Mouse (Mus musculus) lung, adult 2 months (tissue): Measurements from ENCODE around the gene Colca2. TPM values are rescaled to one million over a fixed set of nuclear protein-coding genes. Genes with fewer than 3 reads are reported as not detected.
A peak's percentile ranks its signal among the peaks of the same experiment; 100 is the strongest.

Source experiments
- DNase-seq: peaks from one replicate; pipeline ENCODE4 v3.0.0; 2022
- H3K4me1 ChIP-seq: fragments of 200-500 bp; 2 replicates; pipeline ENCODE4 v1.6.1; 2011; ENCODE audit warnings: low read length; ENCODE audit not compliant: control insufficient read depth, insufficient read depth
- H3K4me3 ChIP-seq: fragments of 200-500 bp; replicated peaks from 2 replicates; pipeline ENCODE3; 2011; ENCODE audit warnings: low read depth, mild to moderate bottlenecking, control low read depth, low read length; ENCODE audit errors: extremely low read depth
- CTCF ChIP-seq: fragments of 200-500 bp; IDR thresholded peaks from 2 replicates; pipeline ENCODE4 v1.5.1; 2011; ENCODE audit warnings: mild to moderate bottlenecking, low read length, control low read depth; ENCODE audit not compliant: insufficient read depth
- POLR2A ChIP-seq: fragments of 200-500 bp; IDR thresholded peaks from 2 replicates; pipeline ENCODE4 v1.6.1; 2011; ENCODE audit warnings: low read depth, mild to moderate bottlenecking, control low read depth, low read length, borderline replicate concordance; ENCODE audit errors: extremely low read depth
- WGBS: fragments of 180-500 bp; shearing (Covaris S2); methylation state at CpG from one replicate; pipeline ENCODE4 v1.1.7; 2018; 5-methylcytosine and 5-hydroxymethylcytosine counted together
- polyA plus RNA-seq: library from polyadenylated mRNA; depleted of rRNA; stranded (reverse); fragments of >200 nt; gene quantifications from 2 replicates; pipeline ENCODE4 v1.2.3, GENCODE M21; 2012; rRNA removed

The Colca2 gene
- 9.5 and 13.3 TPM in 2 replicates for polyA plus RNA-seq

- WGBS: 2% methylated on average over 53 of the region's 53 CpGs
- peaks cover 5% of the 10 kb centered on the region for H3K4me1 ChIP-seq
- DNase-seq: peak; percentile 81
- H3K4me3 ChIP-seq: peak within 1 kb of the TSS; percentile 74
- TF ChIP-seq CTCF (no peak), POLR2A (peak; percentile 48; the same call in 1 of the 2 replicates)
These were observed at the start of gene Colca2 for GRCm38 (mm10) chr9:51278500-51279381. TSS of gene Colca2 (minus strand) at chr9:51278569.

DNA sequence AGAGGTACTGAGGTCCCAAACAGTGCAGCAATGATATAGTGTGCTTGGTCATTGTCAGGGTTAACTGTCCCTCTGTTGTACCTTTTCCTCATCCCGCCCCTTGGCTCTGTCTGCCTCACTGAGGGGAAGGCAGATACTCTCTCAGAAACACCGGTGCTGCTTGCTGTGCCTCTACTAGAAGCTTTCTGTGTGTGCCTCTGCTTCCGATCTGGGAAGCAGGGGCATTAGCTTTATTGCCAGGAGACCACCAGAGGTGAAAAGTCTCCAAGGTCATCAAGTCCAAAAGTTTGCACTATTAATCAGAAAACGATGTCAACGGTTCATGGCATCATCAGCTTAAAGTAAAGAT lies 49.2 kb upstream of the Colca2 start:
- TF ChIP-seq POLR2A (no peak), CTCF (no peak)
- WGBS: 82% methylated on average over 5 of the region's 5 CpGs
- Histone ChIP-seq H3K4me1 (no peaks in the 10 kb centered on the region), H3K4me3 (no peak overlapping the region)
- DNase-seq: no peak

- TF ChIP-seq POLR2A (no peak), CTCF (no peak)
- DNase-seq: no peak
- Histone ChIP-seq H3K4me3 (no peak overlapping the region), H3K4me1 (no peaks in the 10 kb centered on the region)
- WGBS: 68% methylated on average over 11 of the region's 11 CpGs
These were observed 48.5 kb upstream of the Colca2 start for GRCm38 (mm10) chr9:51326619-51327554.

DNA sequence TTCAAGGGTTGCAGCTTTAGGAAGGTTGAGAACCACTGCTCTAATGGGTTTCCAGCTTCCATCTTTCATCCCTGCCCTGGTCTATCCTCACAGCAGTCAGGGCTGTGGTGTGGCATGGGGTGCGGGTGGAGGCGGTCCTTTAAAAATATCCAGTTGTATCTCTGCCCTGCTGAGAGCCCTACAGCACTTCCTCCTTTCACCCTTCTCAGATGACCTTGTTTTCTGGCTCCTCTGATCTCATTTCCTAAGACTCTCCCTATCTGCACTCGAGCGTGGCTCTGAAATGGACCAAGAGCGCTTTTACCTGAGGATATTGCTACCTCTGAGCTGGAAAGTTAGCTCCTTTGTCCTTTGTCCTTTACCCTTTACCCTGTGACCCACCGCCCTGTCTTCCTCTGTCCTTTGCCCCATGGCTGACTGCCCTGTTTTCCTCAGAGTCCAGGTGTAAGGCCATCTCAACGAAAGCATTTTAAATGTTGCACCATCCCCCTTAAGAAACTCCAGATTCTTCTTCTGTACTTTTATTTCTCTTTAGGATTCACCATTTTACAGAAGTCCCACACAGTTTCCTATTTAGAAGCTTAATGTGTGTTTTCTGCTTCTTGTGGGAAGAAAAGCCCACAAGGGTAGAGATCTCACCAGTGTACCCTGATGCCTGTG lies 46.2 kb upstream of the Colca2 start:
- H3K4me1 ChIP-seq: no peaks in the 10 kb centered on the region
- no peak for DNase-seq
- WGBS: 75% methylated on average over 7 of the region's 7 CpGs
- TF ChIP-seq POLR2A: no peak
- no peak for TF ChIP-seq CTCF
- H3K4me3 ChIP-seq: no peak overlapping the region

DNA sequence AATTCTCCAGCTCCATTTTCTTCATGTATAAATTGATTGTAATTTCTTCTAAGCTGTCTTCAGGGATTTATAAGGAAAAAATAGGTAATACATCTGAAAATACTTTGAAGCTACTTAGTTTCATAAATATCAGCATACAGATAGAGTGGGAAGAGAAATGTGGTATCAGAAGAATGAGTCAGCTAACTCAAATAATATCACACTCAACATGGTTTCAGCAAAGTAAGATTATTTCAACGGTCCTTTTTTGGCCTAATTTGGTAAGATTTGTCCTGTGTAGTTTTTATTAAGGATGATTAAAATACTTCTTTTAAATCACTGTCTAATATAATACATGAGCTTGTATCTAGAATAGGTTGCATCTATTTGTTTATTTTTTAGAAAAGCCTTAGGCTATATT lies 41.7 kb upstream of the Colca2 start:
- no peak for TF ChIP-seq CTCF
- no peak for TF ChIP-seq POLR2A
- 60% methylated on average over 1 of the region's 1 CpGs for whole genome bisulfite sequencing
- Histone ChIP-seq H3K4me3 (no peak overlapping the region), H3K4me1 (no peaks in the 10 kb centered on the region)
- DNase-seq: no peak

DNA sequence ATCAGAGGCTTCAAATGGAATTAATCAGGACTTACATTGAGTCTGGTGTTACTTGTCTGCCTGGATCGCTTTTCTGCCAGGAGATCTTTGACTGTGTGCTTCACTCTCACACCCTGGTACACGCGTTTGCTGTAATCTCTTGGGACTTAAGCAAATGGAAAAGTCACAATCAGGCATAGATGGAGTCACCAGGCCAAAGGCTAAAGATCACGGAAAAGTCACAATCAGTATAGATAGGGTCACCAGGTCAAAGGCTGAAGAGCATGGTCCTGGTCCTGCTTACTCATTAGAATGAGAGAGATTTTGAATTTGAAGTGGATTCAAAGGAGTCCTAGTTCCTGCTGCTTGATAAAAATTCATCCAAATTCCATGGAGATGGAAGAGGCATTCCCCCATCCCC lies 39.9 kb upstream of the Colca2 start:
- Histone ChIP-seq H3K4me1 (no peaks in the 10 kb centered on the region), H3K4me3 (no peak overlapping the region)
- 83% methylated on average over 4 of the region's 4 CpGs for WGBS
- no peak for DNase-seq
- TF ChIP-seq CTCF (no peak), POLR2A (no peak)

DNA sequence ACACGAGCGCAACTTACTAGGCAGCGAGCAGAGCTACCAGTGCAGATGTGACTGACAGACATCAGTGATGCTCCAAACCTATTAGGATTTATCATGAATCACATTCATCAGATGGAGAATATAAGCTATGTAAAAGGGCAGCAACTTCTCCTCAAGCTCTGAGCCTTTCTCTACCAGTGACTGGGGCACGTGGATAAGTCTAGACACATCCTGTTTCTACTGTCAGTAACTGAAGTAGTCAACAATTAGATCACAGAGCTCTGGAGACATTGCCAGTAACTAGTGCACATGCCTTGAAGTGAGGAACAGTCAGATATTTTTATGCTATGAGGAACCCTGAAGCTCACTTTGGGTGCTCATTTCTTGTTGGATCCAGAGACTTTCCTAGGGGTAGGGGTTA lies 39.0 kb upstream of the Colca2 start:
- H3K4me3 ChIP-seq: no peak overlapping the region
- WGBS: 81% methylated on average over 4 of the region's 4 CpGs
- TF ChIP-seq POLR2A (no peak), CTCF (no peak)
- no peak for DNase-seq
- H3K4me1 ChIP-seq: no peaks in the 10 kb centered on the region; the same call in none of the 2 replicates

- 47% methylated on average over 6 of the region's 6 CpGs for WGBS
- Histone ChIP-seq H3K4me1 (no peaks in the 10 kb centered on the region; the same call in none of the 2 replicates), H3K4me3 (no peak overlapping the region)
- TF ChIP-seq POLR2A (no peak), CTCF (no peak)
- DNase-seq: no peak
These were observed 37.2 kb upstream of the Colca2 start for GRCm38 (mm10) chr9:51315402-51316063.
